Mouse (Mus musculus): ENCODE measurements around the gene Vmn1r73.

The Vmn1r73 gene

DNA sequence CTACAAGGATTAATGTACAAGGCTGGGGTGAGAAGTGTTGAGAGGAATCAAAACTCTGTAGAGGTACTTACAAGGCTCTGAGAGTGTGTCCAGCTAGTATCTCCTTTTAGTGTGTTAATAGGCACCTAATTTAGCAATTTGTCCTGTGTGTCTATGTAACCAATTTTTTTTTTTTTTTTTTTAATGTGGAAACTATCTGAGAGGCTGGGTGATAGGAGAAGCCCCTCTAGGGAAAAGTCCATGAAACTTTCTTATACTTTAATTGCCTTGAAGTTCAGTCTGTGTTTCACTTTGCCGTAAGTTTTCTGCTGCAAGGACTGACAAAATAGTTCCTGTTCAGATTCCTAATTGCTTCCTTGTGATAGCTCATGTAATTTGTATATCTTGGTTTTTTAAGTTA is at the start of gene Vmn1r73:
Gene Vmn1r73, plus strand, starts transcription at position 301 of the 400 bp plus-strand sequence.
- no peak for DNase-seq (ENCODE audit: low read depth)

Measured in c-Kit-positive CD71-negative TER-119-negative erythroid progenitor cells, embryonic 14.5 days (primary cell).